Mouse (Mus musculus): ENCODE measurements around the gene Ppp2r2c. TPM values are rescaled to one million over a fixed set of nuclear protein-coding genes. Genes with fewer than 3 reads are reported as not detected.
"Not testable (repeated sequence)": the region's sequence is repeated elsewhere in the genome, so short reads cannot be mapped to it uniquely, and the experiment has no call there.

Ppp2r2c gene
- polyA plus RNA-seq, 1 experiment, result 259 TPM

- WGBS, result 16% methylated on average over 17 of the region's 17 CpGs
- no peaks in the 10 kb centered on the region for H3K27me3 ChIP-seq (ENCODE audit: control insufficient read depth, insufficient read depth, low read length)
- peak; percentile 61 to 72 for DNase-seq
- no peak overlapping the region for H3K4me3 ChIP-seq (replicated peaks; ENCODE audit: insufficient read depth, low read depth, low read length)
- no peak for TF ChIP-seq CTCF (IDR thresholded peaks at IDR 0.05; ENCODE audit: borderline replicate concordance, insufficient read depth, low read depth, low read length)
- no peak for TF ChIP-seq POLR2A (IDR thresholded peaks at IDR 0.05; ENCODE audit: borderline replicate concordance, insufficient read depth, low read length)
- peak overlapping the region; percentile 26 for H3K27ac ChIP-seq (ENCODE audit: insufficient read depth, low read length)
- H3K4me1 ChIP-seq (ENCODE audit: control insufficient read depth, insufficient read depth, low read length), result peaks cover 41% of the 10 kb centered on the region
These were observed 67.5 kb downstream of the Ppp2r2c start for GRCm38 (mm10) chr5:36935486-36936473.

DNA sequence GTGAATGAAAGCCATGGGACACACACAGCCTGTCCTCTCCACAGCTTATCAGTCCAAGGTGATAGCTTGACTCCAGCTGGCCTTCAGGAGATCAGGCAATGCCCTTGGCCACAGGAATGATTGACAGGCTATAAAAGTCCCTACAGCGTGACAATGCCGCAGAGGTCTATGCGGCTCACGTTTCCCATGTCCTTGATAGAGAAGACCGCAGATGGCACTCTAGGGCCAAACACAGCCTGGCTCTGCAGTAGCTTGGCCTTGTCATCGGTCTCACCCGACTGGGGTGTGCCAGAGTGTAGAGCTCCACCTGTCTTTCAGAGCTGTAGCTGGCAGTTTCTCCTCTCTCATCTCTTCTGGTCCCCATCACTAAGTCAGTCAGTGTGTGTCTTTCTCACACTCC is 68.2 kb downstream of the Ppp2r2c start:
- peaks cover 38% of the 10 kb centered on the region for H3K4me1 ChIP-seq (ENCODE audit: control insufficient read depth, insufficient read depth, low read length)
- no peak overlapping the region for H3K4me3 ChIP-seq (replicated peaks; ENCODE audit: insufficient read depth, low read depth, low read length)
- peak; percentile 76 to 87 for DNase-seq
- WGBS, result 9% methylated on average over 7 of the region's 7 CpGs
- TF ChIP-seq POLR2A (IDR thresholded peaks at IDR 0.05; ENCODE audit: borderline replicate concordance, insufficient read depth, low read length) (no peak), CTCF (IDR thresholded peaks at IDR 0.05; ENCODE audit: borderline replicate concordance, insufficient read depth, low read depth, low read length) (peak; percentile 89)
- peak overlapping the region; percentile 26 for H3K27ac ChIP-seq (ENCODE audit: insufficient read depth, low read length)
- H3K27me3 ChIP-seq (ENCODE audit: control insufficient read depth, insufficient read depth, low read length), result no peaks in the 10 kb centered on the region

DNA sequence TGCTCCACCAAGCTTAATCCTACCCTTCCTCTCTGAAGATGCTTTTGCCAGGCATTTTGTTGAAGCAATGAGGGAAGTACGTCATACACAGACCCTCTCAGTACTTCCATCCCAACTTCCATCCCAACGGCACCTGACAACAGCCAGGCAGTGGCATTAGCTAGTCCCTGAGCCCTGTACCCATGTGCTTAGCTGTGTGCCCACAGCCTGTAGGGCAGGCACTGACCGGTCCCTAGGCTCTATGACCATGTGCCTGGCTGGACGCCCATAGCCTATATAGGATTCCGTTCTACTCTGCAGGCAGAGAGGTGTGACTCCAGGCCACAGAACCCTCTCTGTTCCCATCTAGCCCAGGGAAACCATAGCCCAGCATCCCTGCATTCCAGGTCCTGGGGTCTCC is 69.7 kb downstream of the Ppp2r2c start:
- DNase-seq, result no peak
- Histone ChIP-seq H3K4me1 (ENCODE audit: control insufficient read depth, insufficient read depth, low read length) (peaks cover 38% of the 10 kb centered on the region), H3K27me3 (ENCODE audit: control insufficient read depth, insufficient read depth, low read length) (no peaks in the 10 kb centered on the region), H3K4me3 (replicated peaks; ENCODE audit: insufficient read depth, low read depth, low read length) (no peak overlapping the region), H3K27ac (ENCODE audit: insufficient read depth, low read length) (no peak overlapping the region)
- no peak for TF ChIP-seq POLR2A (IDR thresholded peaks at IDR 0.05; ENCODE audit: borderline replicate concordance, insufficient read depth, low read length)
- no peak for TF ChIP-seq CTCF (IDR thresholded peaks at IDR 0.05; ENCODE audit: borderline replicate concordance, insufficient read depth, low read depth, low read length)
- whole genome bisulfite sequencing, result 55% methylated on average over 5 of the region's 5 CpGs

- DNase-seq; H3K4me3 ChIP-seq (replicated peaks; ENCODE audit: insufficient read depth, low read depth, low read length); H3K27me3 ChIP-seq (ENCODE audit: control insufficient read depth, insufficient read depth, low read length); H3K27ac ChIP-seq (ENCODE audit: insufficient read depth, low read length): not testable (repeated sequence)
- 52% methylated on average over 2 of the region's 2 CpGs for WGBS
- peaks cover 35% of the 10 kb centered on the region for H3K4me1 ChIP-seq (ENCODE audit: control insufficient read depth, insufficient read depth, low read length)
These were observed 70.7 kb downstream of the Ppp2r2c start for GRCm38 (mm10) chr5:36938991-36939390.

GRCm38 (mm10) chr5:36942446-36942845 is 74.1 kb downstream of the Ppp2r2c start:
- 86% methylated on average over 2 of the region's 2 CpGs for WGBS
- Histone ChIP-seq H3K27me3 (ENCODE audit: control insufficient read depth, insufficient read depth, low read length) (no peaks in the 10 kb centered on the region), H3K4me1 (ENCODE audit: control insufficient read depth, insufficient read depth, low read length) (peaks cover 9% of the 10 kb centered on the region), H3K27ac (ENCODE audit: insufficient read depth, low read length) (no peak overlapping the region), H3K4me3 (replicated peaks; ENCODE audit: insufficient read depth, low read depth, low read length) (no peak overlapping the region)
- no peak for DNase-seq
- TF ChIP-seq POLR2A (IDR thresholded peaks at IDR 0.05; ENCODE audit: borderline replicate concordance, insufficient read depth, low read length), result no peak
- peak; percentile 34; the same call in 1 of the 2 replicates for TF ChIP-seq CTCF (IDR thresholded peaks at IDR 0.05; ENCODE audit: borderline replicate concordance, insufficient read depth, low read depth, low read length)

DNA sequence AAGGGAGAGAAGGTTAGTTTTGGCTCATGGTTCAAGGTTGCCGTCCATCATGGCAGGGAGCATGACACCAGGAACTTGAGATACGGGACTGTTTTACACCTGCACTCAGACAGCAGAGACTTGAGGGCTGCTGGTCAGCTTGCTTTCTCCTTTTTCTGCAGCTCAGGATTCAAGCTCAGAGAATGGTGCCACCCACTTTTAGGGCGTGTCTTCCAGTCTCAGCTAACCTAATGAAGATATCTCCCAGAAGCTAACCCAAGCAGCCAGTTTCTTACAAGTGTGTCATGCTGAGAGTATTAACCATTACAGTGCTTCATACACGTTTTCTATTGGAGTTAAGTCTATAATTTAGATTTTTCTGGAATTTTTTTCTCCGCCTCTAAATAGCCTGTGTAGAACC is 76.2 kb downstream of the Ppp2r2c start:
- H3K4me1 ChIP-seq (ENCODE audit: control insufficient read depth, insufficient read depth, low read length), result peaks cover 6% of the 10 kb centered on the region
- H3K4me3 ChIP-seq (replicated peaks; ENCODE audit: insufficient read depth, low read depth, low read length), result no peak overlapping the region
- H3K27ac ChIP-seq (ENCODE audit: insufficient read depth, low read length), result no peak overlapping the region
- no peak for DNase-seq
- 56% methylated on average over 5 of the region's 5 CpGs for WGBS
- no peaks in the 10 kb centered on the region for H3K27me3 ChIP-seq (ENCODE audit: control insufficient read depth, insufficient read depth, low read length)
- no peak for TF ChIP-seq POLR2A (IDR thresholded peaks at IDR 0.05; ENCODE audit: borderline replicate concordance, insufficient read depth, low read length)
- TF ChIP-seq CTCF (IDR thresholded peaks at IDR 0.05; ENCODE audit: borderline replicate concordance, insufficient read depth, low read depth, low read length), result no peak

DNA sequence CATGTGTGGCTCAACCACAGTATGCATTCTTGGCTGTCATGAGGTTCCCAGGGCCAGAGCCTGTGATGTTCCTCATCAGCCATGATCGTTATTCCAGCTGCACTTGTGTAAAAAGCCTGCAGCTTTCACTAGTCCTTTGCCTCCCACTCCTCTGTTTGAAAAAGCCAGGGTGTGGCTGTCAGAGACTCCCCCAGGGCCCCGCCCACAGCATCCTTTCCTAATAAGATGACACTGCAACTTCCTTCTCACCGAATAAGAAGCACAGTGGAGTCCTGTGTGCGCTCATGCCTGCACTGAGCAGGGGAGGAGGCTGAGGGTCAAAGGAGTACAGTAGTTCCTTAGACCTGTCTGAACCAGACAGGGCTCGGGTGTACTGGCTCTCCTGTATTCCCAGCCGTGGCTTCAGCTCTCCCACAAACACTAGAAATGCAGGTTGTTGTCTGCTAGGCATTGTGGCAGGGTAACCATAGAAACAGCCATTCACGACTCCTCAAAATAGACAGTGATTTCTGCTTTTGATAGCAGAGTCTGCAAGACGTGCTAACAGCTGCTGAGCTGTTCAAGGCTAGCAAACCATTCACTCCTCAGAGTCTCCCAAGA is 76.9 kb downstream of the Ppp2r2c start:
- no peak for TF ChIP-seq CTCF (IDR thresholded peaks at IDR 0.05; ENCODE audit: borderline replicate concordance, insufficient read depth, low read depth, low read length)
- TF ChIP-seq POLR2A (IDR thresholded peaks at IDR 0.05; ENCODE audit: borderline replicate concordance, insufficient read depth, low read length), result no peak
- WGBS, result 48% methylated on average over 8 of the region's 8 CpGs
- Histone ChIP-seq H3K27me3 (ENCODE audit: control insufficient read depth, insufficient read depth, low read length) (no peaks in the 10 kb centered on the region), H3K27ac (ENCODE audit: insufficient read depth, low read length) (no peak overlapping the region), H3K4me3 (replicated peaks; ENCODE audit: insufficient read depth, low read depth, low read length) (no peak overlapping the region), H3K4me1 (ENCODE audit: control insufficient read depth, insufficient read depth, low read length) (peaks cover 2% of the 10 kb centered on the region)
- DNase-seq, result no peak

GRCm38 (mm10) chr5:36945713-36946112 is 77.4 kb downstream of the Ppp2r2c start:
- no peak for DNase-seq
- no peak for TF ChIP-seq POLR2A (IDR thresholded peaks at IDR 0.05; ENCODE audit: borderline replicate concordance, insufficient read depth, low read length)
- TF ChIP-seq CTCF (IDR thresholded peaks at IDR 0.05; ENCODE audit: borderline replicate concordance, insufficient read depth, low read depth, low read length), result no peak
- Histone ChIP-seq H3K27me3 (ENCODE audit: control insufficient read depth, insufficient read depth, low read length) (no peaks in the 10 kb centered on the region), H3K4me1 (ENCODE audit: control insufficient read depth, insufficient read depth, low read length) (no peaks in the 10 kb centered on the region; the same call in 1 of the 2 replicates), H3K27ac (ENCODE audit: insufficient read depth, low read length) (no peak overlapping the region), H3K4me3 (replicated peaks; ENCODE audit: insufficient read depth, low read depth, low read length) (no peak overlapping the region)
- WGBS, result 83% methylated on average over 2 of the region's 2 CpGs
